Comparison of ENCODE assay signal across 8 mouse cellular contexts in genomic region chr2:180745248-180745927, GRCm38 (mm10). TPM values are rescaled to one million over a fixed set of nuclear protein-coding genes. Genes with fewer than 3 reads are reported as not detected.
DNase-seq lines count a peak whose midpoint lies in the region; ATAC-seq lines count a peak whose summit lies in the region.

No protein-coding gene starts in this region.

- no peaks in the 10 kb centered on the region for H3K9me3 ChIP-seq in forebrain, embryonic 14.5 days (replicated peaks; ENCODE audit: control insufficient read depth, low read length)
- no peaks in the 10 kb centered on the region for H3K9me3 ChIP-seq in lung, embryonic 15.5 days

- no peak overlapping the region for H3K9ac ChIP-seq in forebrain, embryonic 14.5 days (ENCODE audit: low read length)
- no peak overlapping the region for H3K9ac ChIP-seq in lung, embryonic 15.5 days

- no peak overlapping the region for H3K4me2 ChIP-seq in forebrain, embryonic 14.5 days (ENCODE audit: low read length)
- no peak overlapping the region for H3K4me2 ChIP-seq in lung, embryonic 15.5 days

- H3K36me3 ChIP-seq in forebrain, embryonic 14.5 days (ENCODE audit: control insufficient read depth, insufficient read depth, low read length) = no peaks in the 10 kb centered on the region
- H3K36me3 ChIP-seq in lung, embryonic 15.5 days = no peaks in the 10 kb centered on the region

- ATAC-seq in forebrain, embryonic 14.5 days = peak; percentile 83
- ATAC-seq in hematopoietic stem cell, adult 5-6 weeks (replicated peaks in 1 of 2; ENCODE audit: insufficient read depth in 1 of 2, low FRiP score in 2 of 2, low TSS enrichment in 1 of 2, low read depth in 1 of 2, poor library complexity in 2 of 2, severe bottlenecking in 2 of 2) = peak; percentile 90 to 96
- ATAC-seq in lung, embryonic 15.5 days (ENCODE audit: borderline replicate concordance, extremely low read depth, low FRiP score, low TSS enrichment) = peak; percentile 43

- DNase-seq in ES-CJ7 (ENCODE audit: low read depth, low spot score) = peak; percentile 92
- DNase-seq in cerebellum, adult 11 months = peak; percentile 80
- DNase-seq in forebrain, embryonic 14.5 days (ENCODE audit: low spot score) = peak; percentile 90
- peak; percentile 52 to 85 for DNase-seq in layer of hippocampus, adult 8-10 months (ENCODE audit: low spot score in 2 of 2)
- DNase-seq in ovary, postnatal 14 days (ENCODE audit: low spot score) = peak; percentile 85
- peak; percentile 67 to 87 for DNase-seq in thymus, postnatal 10 days (ENCODE audit: low spot score in 2 of 2)

- H3K4me3 ChIP-seq in forebrain, embryonic 14.5 days (ENCODE audit: low read depth, low read length) = no peak overlapping the region
- no peak overlapping the region for H3K4me3 ChIP-seq in lung, embryonic 15.5 days

- 0 out of 2 replicates have a peak, but pooled peaks cover 3% of the 10 kb centered on the region for H3K27me3 ChIP-seq in forebrain, embryonic 14.5 days (replicated peaks; ENCODE audit: control insufficient read depth, insufficient read depth, low read length)
- H3K27me3 ChIP-seq in lung, embryonic 15.5 days = no peaks in the 10 kb centered on the region

- peaks cover 6% of the 10 kb centered on the region; the same call in 1 of the 2 replicates for H3K4me1 ChIP-seq in forebrain, embryonic 14.5 days (ENCODE audit: control insufficient read depth, insufficient read depth, low read length)
- H3K4me1 ChIP-seq in lung, embryonic 15.5 days = no peaks in the 10 kb centered on the region

- no peak overlapping the region for H3K27ac ChIP-seq in forebrain, embryonic 14.5 days (ENCODE audit: low read depth, low read length)
- no peak overlapping the region for H3K27ac ChIP-seq in lung, embryonic 15.5 days

- 39% methylated on average over 17 of the region's 17 CpGs for WGBS in forebrain, embryonic 14.5 days
- WGBS in lung, embryonic 15.5 days = 32% methylated on average over 17 of the region's 17 CpGs

RNA-seq across cellular contexts. Expression of gene Slc17a9, which starts 20.3 kb away (rescaled TPM):
- 0.25 TPM in 1 of 2 replicates, not detected in the other for polyA plus RNA-seq in forebrain, embryonic 14.5 days (2014; fragmentation: Nextera tagmentation; extraction: Ambion mirVana)
- 7.3 and 9.4 TPM in 2 replicates for total RNA-seq in hematopoietic stem cell, adult 5-6 weeks (2017)
- 1 to 10 TPM in 1 of 4 experiments, under 1 TPM in 3; 0.29 to 1.0 (median 0.71) TPM for total RNA-seq in layer of hippocampus, adult 8-10 months (2022)
- 0.72 and 1.9 TPM in 2 replicates for polyA plus RNA-seq in lung, embryonic 15.5 days (2015; fragmentation: Nextera tagmentation; extraction: Ambion mirVana)

RNA-seq across cellular contexts. Expression of gene Bhlhe23, which starts 31.3 kb away (rescaled TPM):
- polyA plus RNA-seq in forebrain, embryonic 14.5 days (2014; fragmentation: Nextera tagmentation; extraction: Ambion mirVana) = 0.85 and 1.1 TPM in 2 replicates
- total RNA-seq in hematopoietic stem cell, adult 5-6 weeks (2017) = not detected in 2 replicates
- not detected for total RNA-seq in layer of hippocampus, adult 8-10 months (2022)
- not detected in 2 replicates for polyA plus RNA-seq in lung, embryonic 15.5 days (2015; fragmentation: Nextera tagmentation; extraction: Ambion mirVana)

RNA-seq across cellular contexts. Expression of gene Gid8, which starts 35.5 kb away (rescaled TPM):
- 56.3 and 60.4 TPM in 2 replicates for polyA plus RNA-seq in forebrain, embryonic 14.5 days (2014; fragmentation: Nextera tagmentation; extraction: Ambion mirVana)
- 52.2 and 78.0 TPM in 2 replicates for total RNA-seq in hematopoietic stem cell, adult 5-6 weeks (2017)
- total RNA-seq in layer of hippocampus, adult 8-10 months (2022) = 10 to 100 TPM; 57.7 to 66.1 (median 60.0) TPM
- polyA plus RNA-seq in lung, embryonic 15.5 days (2015; fragmentation: Nextera tagmentation; extraction: Ambion mirVana) = 55.0 and 56.0 TPM in 2 replicates

RNA-seq across cellular contexts. Expression of gene Dido1, which starts 35.6 kb away (rescaled TPM):
- polyA plus RNA-seq in forebrain, embryonic 14.5 days (2014; fragmentation: Nextera tagmentation; extraction: Ambion mirVana) = 21.0 and 30.8 TPM in 2 replicates
- total RNA-seq in hematopoietic stem cell, adult 5-6 weeks (2017) = 86.0 and 95.8 TPM in 2 replicates
- total RNA-seq in layer of hippocampus, adult 8-10 months (2022) = 10 to 100 TPM; 55.2 to 63.2 (median 60.2) TPM
- 29.3 and 31.7 TPM in 2 replicates for polyA plus RNA-seq in lung, embryonic 15.5 days (2015; fragmentation: Nextera tagmentation; extraction: Ambion mirVana)

Comparison
In these comparisons a context has a peak if more than half of its experiments do, and no peak if none do; other contexts are left out.
1. ATAC-seq: peak in every context shown above with its lines; median percentile 93 in hematopoietic stem cell, adult 5-6 weeks; 83 in forebrain, embryonic 14.5 days; 43 in lung, embryonic 15.5 days.